Mouse (Mus musculus) cerebellum, adult 2 months (tissue): ENCODE measurements around the gene Wfdc1.

Experiments used
- CTCF ChIP-seq: fragments of 200-500 bp; IDR thresholded peaks from 2 replicates; pipeline ENCODE4 v1.5.1; 2011; ENCODE audit warnings: low read depth, mild to moderate bottlenecking, control low read depth, low read length, moderate library complexity, borderline replicate concordance; ENCODE audit not compliant: insufficient read depth
- POLR2A ChIP-seq: fragments of 200-500 bp; IDR thresholded peaks from 2 replicates; pipeline ENCODE4 v1.6.1; 2011; ENCODE audit warnings: low read length, control low read depth, borderline replicate concordance; ENCODE audit not compliant: insufficient read depth

GRCm38 (mm10) chr8:119632909-119633308 lies 33.3 kb upstream of the Wfdc1 start:
- TF ChIP-seq CTCF (no peak), POLR2A (no peak)
